Mouse (Mus musculus) layer of hippocampus, adult 2 months (tissue): ENCODE results near the gene Dus4l. TPM values are rescaled to one million over a fixed set of nuclear protein-coding genes. Genes with fewer than 3 reads are reported as not detected.

Experiments used
- DNase-seq, 2 experiments: peaks; one replicate each; pipeline ENCODE4 v3.0.0; 2022; ENCODE audit warnings: low spot score in 2 of 2
- H3K27ac ChIP-seq: fragments of 200-600 bp; 2 replicates; pipeline ENCODE4 v1.8.1; 2022
- H3K4me3 ChIP-seq: fragments of 200-600 bp; 2 replicates; pipeline ENCODE4 v1.8.1; 2022; ENCODE audit warnings: mild to moderate bottlenecking
- CTCF ChIP-seq: fragments of 200-600 bp; conservative IDR thresholded peaks from 2 replicates; pipeline ENCODE4 v1.8.1; 2022; ENCODE audit warnings: antibody characterized with exemption, mild to moderate bottlenecking, moderate library complexity
- long read RNA-seq, 2 experiments: library from polyadenylated mRNA; stranded (forward); transcript quantifications; one replicate each; pipeline ENCODE4 v2.0.0; 2021; ENCODE audit warnings: borderline mapping rate in 2 of 2
- total RNA-seq, 2 experiments: library from RNA; stranded (reverse); gene quantifications; 2 replicates each; pipeline ENCODE4 v1.2.3; 2021

The Dus4l gene
- total RNA-seq, result 10 to 100 TPM; 12.6 to 13.2 TPM
- long read RNA-seq, experiment 1, result 0 reads
- long read RNA-seq, experiment 2, partial matches to known transcripts, result 1 of 2 reads
- long read RNA-seq, experiment 2, other reads (novel, unspliced or antisense), result 1 of 2 reads

GRCm38 (mm10) chr12:31654197-31654964 lies at the start of gene Dus4l, which contains the start of gene Cog5:
TSS of gene Dus4l (minus strand) at chr12:31654826.
TSS of gene Cog5 (plus strand) at chr12:31654869.
- TF ChIP-seq CTCF, result peak; percentile 36; the same call in 1 of the 2 replicates
- Histone ChIP-seq H3K27ac (peak within 1 kb of the TSS; percentile 92), H3K4me3 (peak within 1 kb of the TSS; percentile 91)
- DNase-seq, result peak; percentile 93 to 98

DNA sequence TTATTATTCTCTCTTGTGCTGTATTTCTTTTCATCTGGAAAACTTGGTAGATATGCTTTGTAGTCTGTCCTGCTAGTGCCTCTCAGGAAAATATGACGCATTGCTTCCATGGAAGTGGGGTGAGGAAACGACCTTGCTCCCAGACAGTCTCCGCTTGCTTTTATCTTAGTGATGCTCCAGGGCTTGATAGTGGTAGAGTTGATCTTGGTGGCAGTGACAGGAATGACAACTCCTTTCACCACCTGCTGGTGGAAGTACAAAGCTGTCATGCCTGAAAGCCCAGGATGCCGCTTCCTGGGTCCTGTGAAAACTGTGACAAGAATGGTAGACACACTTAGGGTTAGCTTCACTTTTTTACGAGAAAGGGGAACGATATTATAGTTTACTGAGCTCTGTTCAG lies 49.3 kb upstream of the Dus4l start:
- TF ChIP-seq CTCF, result peak; percentile 69
- no peak overlapping the region for H3K4me3 ChIP-seq
- no peak overlapping the region for H3K27ac ChIP-seq
- no peak for DNase-seq

DNA sequence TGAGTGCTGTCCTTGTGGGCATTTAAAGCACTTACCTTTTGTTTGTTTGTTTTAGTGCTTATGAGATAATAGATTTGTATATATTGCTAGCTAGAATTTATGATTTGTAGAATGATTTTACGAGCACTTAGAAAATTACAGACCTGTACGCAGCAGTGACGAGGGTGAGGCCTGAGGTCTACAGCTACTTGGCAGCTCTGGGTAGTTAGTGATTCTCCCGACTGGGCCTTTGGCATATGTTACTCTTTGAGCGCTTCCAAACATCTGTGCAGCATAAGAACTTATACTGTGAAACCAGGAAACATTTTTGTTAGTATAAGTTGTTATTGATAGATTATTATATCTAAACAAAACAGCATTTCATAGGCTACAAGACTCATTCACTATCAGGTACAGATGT lies 46.8 kb upstream of the Dus4l start:
- DNase-seq, result no peak
- Histone ChIP-seq H3K27ac (peak overlapping the region; percentile 46; the same call in 1 of the 2 replicates), H3K4me3 (no peak overlapping the region)
- no peak for TF ChIP-seq CTCF

- no peak for TF ChIP-seq CTCF
- Histone ChIP-seq H3K4me3 (no peak overlapping the region), H3K27ac (peak overlapping the region; percentile 46)
- DNase-seq, result no peak
Observed at GRCm38 (mm10) chr12:31700623-31701347, 46.2 kb upstream of the Dus4l start.

DNA sequence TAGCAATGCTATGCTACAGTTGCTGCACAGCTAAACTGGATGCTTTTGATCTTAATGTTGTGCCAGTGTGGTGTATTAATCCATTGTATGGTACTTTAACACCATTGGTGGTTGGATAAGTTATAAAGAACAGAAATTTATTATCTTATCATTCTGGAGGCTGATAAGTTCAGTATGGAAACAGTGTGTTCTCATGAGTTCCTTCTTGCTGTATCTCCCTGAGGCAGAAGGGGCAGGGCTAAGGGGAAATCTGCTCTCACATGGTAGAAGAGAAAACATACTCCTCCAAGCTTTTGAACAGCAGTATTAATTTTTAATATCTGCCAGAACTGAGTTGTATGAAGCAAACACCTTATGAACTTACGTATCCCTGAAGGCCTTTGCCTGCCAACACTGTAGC lies 38.7 kb upstream of the Dus4l start:
- no peak overlapping the region for H3K4me3 ChIP-seq
- DNase-seq, result no peak
- H3K27ac ChIP-seq, result no peak overlapping the region
- TF ChIP-seq CTCF, result no peak

- H3K4me3 ChIP-seq, result no peak overlapping the region
- TF ChIP-seq CTCF, result no peak
- DNase-seq, result no peak
- no peak overlapping the region for H3K27ac ChIP-seq
Observed at GRCm38 (mm10) chr12:31686679-31687078, 32.1 kb upstream of the Dus4l start.

GRCm38 (mm10) chr12:31667187-31667586 lies 12.6 kb upstream of the Dus4l start:
- H3K27ac ChIP-seq, result no peak overlapping the region
- no peak for DNase-seq
- TF ChIP-seq CTCF, result no peak
- H3K4me3 ChIP-seq, result no peak overlapping the region

DNA sequence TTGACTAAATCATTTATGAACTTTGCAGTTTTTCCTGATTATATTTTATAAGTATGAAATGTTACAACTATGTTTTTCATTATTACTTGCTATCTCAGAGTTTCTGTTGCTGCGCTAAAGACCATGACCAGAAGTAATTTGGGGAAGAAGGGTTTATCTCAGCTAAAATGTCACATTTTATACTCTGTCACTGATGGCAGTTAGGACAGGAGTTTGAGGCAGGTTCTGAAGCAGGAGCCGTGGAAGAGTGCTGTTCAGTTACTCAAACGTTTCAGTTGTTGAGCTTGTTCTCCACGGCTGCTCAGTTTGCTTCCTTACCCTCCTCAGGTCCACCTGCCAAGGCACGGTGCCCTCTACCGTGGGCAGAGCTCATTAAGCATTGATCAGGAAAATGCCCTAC lies 11.4 kb upstream of the Dus4l start:
- H3K27ac ChIP-seq, result no peak overlapping the region
- DNase-seq, result no peak
- no peak for TF ChIP-seq CTCF
- no peak overlapping the region for H3K4me3 ChIP-seq

DNA sequence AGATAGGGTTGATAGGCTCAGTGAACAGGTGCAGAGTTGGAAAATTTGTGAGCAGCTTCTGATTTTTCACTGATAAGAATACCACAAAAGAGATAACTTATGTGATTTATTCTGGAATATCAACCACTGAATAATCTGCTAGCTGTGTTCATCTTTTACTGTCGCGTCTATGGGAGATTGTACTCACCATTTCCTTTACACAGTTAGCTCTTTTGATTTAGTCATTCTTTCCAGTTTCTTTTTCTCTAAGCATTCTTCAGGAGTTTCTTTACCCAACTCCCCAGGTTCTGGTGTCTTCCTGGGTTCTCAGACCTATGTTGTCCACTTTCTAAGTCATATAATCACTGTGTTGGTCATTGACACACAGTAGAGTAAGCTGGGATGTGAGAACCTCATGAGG lies 2.2 kb upstream of the Dus4l start:
- no peak for TF ChIP-seq CTCF
- no peak overlapping the region for H3K4me3 ChIP-seq
- no peak for DNase-seq
- no peak overlapping the region for H3K27ac ChIP-seq

- peak; percentile 75 for TF ChIP-seq CTCF
- no peak for DNase-seq
- H3K4me3 ChIP-seq, result peak overlapping the region; percentile 91
- H3K27ac ChIP-seq, result peak overlapping the region; percentile 92
Observed at GRCm38 (mm10) chr12:31654965-31655477, 395 bp upstream of the Dus4l start.

- Histone ChIP-seq H3K27ac (no peak overlapping the region), H3K4me3 (peak overlapping the region; percentile 91; the same call in 1 of the 2 replicates)
- no peak for DNase-seq
- TF ChIP-seq CTCF, result no peak
Observed at GRCm38 (mm10) chr12:31653611-31654010, 1.0 kb downstream of the Dus4l start.

- 0 out of 2 replicates have a peak, but pooled peaks have one; percentile 7 for TF ChIP-seq CTCF
- DNase-seq, result no peak
- peak overlapping the region; percentile 63; the same call in 1 of the 2 replicates for H3K4me3 ChIP-seq
- peak overlapping the region; percentile 93; the same call in 1 of the 2 replicates for H3K27ac ChIP-seq
Observed at GRCm38 (mm10) chr12:31635240-31635607, 19.4 kb downstream of the Dus4l start.
